8 mouse cellular contexts compared by ENCODE assay signal in the genomic region with DNA sequence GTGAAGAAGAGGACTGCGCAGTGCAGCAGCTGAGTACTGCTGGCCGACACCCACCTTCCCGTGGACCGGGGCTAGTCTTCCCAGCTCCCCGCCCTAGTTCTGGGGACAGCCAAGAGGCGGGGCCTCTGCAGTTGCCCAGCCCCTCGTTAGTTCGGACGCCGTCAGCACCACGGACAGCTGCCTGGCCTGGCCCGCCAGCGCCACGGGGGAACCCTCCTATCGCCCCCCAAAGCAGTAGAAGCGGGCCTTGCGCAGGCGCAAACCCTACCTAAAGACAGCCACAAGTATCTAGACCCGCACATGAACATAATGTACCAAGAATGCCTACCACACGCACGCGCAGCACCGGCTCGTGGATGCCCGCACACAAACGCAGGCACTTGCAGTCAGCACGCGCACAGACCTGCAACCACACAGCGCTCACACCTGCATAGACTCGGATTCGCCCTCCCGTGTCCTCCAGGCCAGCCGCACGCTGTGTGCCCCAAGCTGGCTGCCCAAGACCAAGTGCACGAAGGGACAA. TPM values are rescaled to one million over a fixed set of nuclear protein-coding genes. Genes with fewer than 3 reads are reported as not detected.
DNase-seq lines count a peak whose midpoint lies in the region; ATAC-seq and TF ChIP-seq lines count a peak whose summit lies in the region.
"Had no signal": no experiment of that assay in that cellular context is flagged by ENCODE, and none has a peak within 500 bp of the region (broad histone marks: within the 10 kb centered on the region; RNA-seq: fewer than 3 reads in every experiment).

No protein-coding gene starts in this region.

- H3K4me2 ChIP-seq in intestine, embryonic 16.5 days (ENCODE audit: low read depth, low read length) = peak overlapping the region; percentile 98
- H3K4me2 ChIP-seq in midbrain, embryonic 11.5 days = peak overlapping the region; percentile 96

- H3K27me3 ChIP-seq in intestine, embryonic 16.5 days (replicated peaks; ENCODE audit: control insufficient read depth, insufficient read depth, low read length) = peaks cover 19% of the 10 kb centered on the region
- H3K27me3 ChIP-seq in midbrain, embryonic 11.5 days (ENCODE audit: control insufficient read depth, insufficient read depth, low read length) = peaks cover 21% of the 10 kb centered on the region
- peaks cover 10% of the 10 kb centered on the region for H3K27me3 ChIP-seq in small intestine, adult 2 months (ENCODE audit: control insufficient read depth, insufficient read depth, low read length)

- 1% methylated on average over 35 of the region's 35 CpGs for WGBS in intestine, embryonic 16.5 days
- WGBS in midbrain, embryonic 11.5 days = under 1% methylated on average over 35 of the region's 35 CpGs
- WGBS in small intestine, adult 2 months = 1% methylated on average over 34 of the region's 35 CpGs

- H3K9me3 ChIP-seq in intestine, embryonic 16.5 days (ENCODE audit: control insufficient read depth, low read length) = no peaks in the 10 kb centered on the region
- H3K9me3 ChIP-seq in midbrain, embryonic 11.5 days (ENCODE audit: control insufficient read depth, low read length) = no peaks in the 10 kb centered on the region

- no peak for TF ChIP-seq POLR2A in small intestine, adult 2 months (IDR thresholded peaks at IDR 0.05; ENCODE audit: low read depth, low read length)

- no peak for TF ChIP-seq CTCF in small intestine, adult 2 months (IDR thresholded peaks at IDR 0.05; ENCODE audit: extremely low read depth, insufficient read length, insufficient replicate concordance, low read depth, low read length)

- H3K36me3 ChIP-seq in intestine, embryonic 16.5 days (ENCODE audit: control insufficient read depth, insufficient read depth, low read length) = no peaks in the 10 kb centered on the region
- no peaks in the 10 kb centered on the region for H3K36me3 ChIP-seq in midbrain, embryonic 11.5 days (ENCODE audit: control insufficient read depth, insufficient read depth, low read length)
- H3K36me3 ChIP-seq in small intestine, adult 2 months (ENCODE audit: control insufficient read depth, insufficient read depth, low read length) = no peaks in the 10 kb centered on the region

- DNase-seq in adrenal gland, postnatal 36 days = peak; percentile 59 to 67
- DNase-seq in cerebellum, postnatal 36 days = peak; percentile 55 to 69
- DNase-seq in gastrocnemius, postnatal 10 days = peak; percentile 75
- peak; percentile 73 to 81 for DNase-seq in left cerebral cortex, postnatal 36 days (ENCODE audit: low spot score in 2 of 2)
- peak; percentile 97 for DNase-seq in midbrain, embryonic 11.5 days (ENCODE audit: low spot score, missing footprints)

- ATAC-seq in intestine, embryonic 16.5 days = peak; percentile 72
- peak; percentile 51 for ATAC-seq in midbrain, embryonic 11.5 days (ENCODE audit: low FRiP score)

- no peak overlapping the region for H3K27ac ChIP-seq in intestine, embryonic 16.5 days (ENCODE audit: low read length)
- no peak overlapping the region for H3K27ac ChIP-seq in midbrain, embryonic 11.5 days (ENCODE audit: low read depth, low read length)
- no peak overlapping the region for H3K27ac ChIP-seq in small intestine, adult 2 months (ENCODE audit: insufficient read depth, low read depth, low read length)
- H3K27ac ChIP-seq: macrophage had no signal

- intact Hi-C loops in left cerebral cortex, postnatal 36 days (cut with DNase I) = loop anchor here (5.0 kb wide), 1 partner anchor 85 kb away; no protein-coding TSS in a partner anchor

- H3K4me1 ChIP-seq in intestine, embryonic 16.5 days (ENCODE audit: control insufficient read depth, insufficient read depth, low read length) = peaks cover 13% of the 10 kb centered on the region
- peaks cover 9% of the 10 kb centered on the region; the same call in 1 of the 2 replicates for H3K4me1 ChIP-seq in midbrain, embryonic 11.5 days (ENCODE audit: control insufficient read depth, insufficient read depth, low read length)
- H3K4me1 ChIP-seq in small intestine, adult 2 months (ENCODE audit: control insufficient read depth, insufficient read depth, insufficient read length, low read length) = peaks cover 8% of the 10 kb centered on the region

- no peak overlapping the region for H3K9ac ChIP-seq in intestine, embryonic 16.5 days (ENCODE audit: low read depth, low read length)
- H3K9ac ChIP-seq in midbrain, embryonic 11.5 days (ENCODE audit: low read length) = peak overlapping the region; percentile 60

- H3K4me3 ChIP-seq in intestine, embryonic 16.5 days (ENCODE audit: low read length) = peak overlapping the region; percentile 60
- peak overlapping the region; percentile 64 for H3K4me3 ChIP-seq in midbrain, embryonic 11.5 days (ENCODE audit: low read depth, low read length)
- H3K4me3 ChIP-seq in small intestine, adult 2 months (ENCODE audit: low read depth, low read length) = peak overlapping the region; percentile 62

RNA-seq across cellular contexts. Expression of a gene that starts 1.0 kb away (rescaled TPM):
- total RNA-seq in adrenal gland, postnatal 36 days (2021) = 1 to 10 TPM; 1.3 to 1.9 TPM
- under 1 TPM; 0.34 to 0.45 TPM for total RNA-seq in gastrocnemius, postnatal 10 days (2021)
- polyA plus RNA-seq in intestine, embryonic 16.5 days (2015; fragmentation: Nextera tagmentation; extraction: Ambion mirVana) = 0.62 and 0.97 TPM in 2 replicates
- 10 to 100 TPM; 85.5 to 96.2 TPM for total RNA-seq in left cerebral cortex, postnatal 36 days (2021)
- polyA plus RNA-seq in midbrain, embryonic 11.5 days (2014; fragmentation: Nextera tagmentation; extraction: Ambion mirVana) = 1.2 and 1.7 TPM in 2 replicates
- polyA plus RNA-seq in small intestine, adult 2 months (2012; rRNA removed) = 3.5 and 4.9 TPM in 2 replicates

Comparison
In these comparisons a context has a peak if more than half of its experiments do, and no peak if none do; other contexts are left out.
1. RNA of a gene that starts 1.0 kb away (total RNA-seq): 85.5 to 96.2 TPM in left cerebral cortex, postnatal 36 days; 1.3 to 1.9 TPM in adrenal gland, postnatal 36 days and 0.34 to 0.45 TPM in gastrocnemius, postnatal 10 days; every median in the first group is over 10 times any median in the second.
2. Peak in every context shown above with its lines, with median percentiles within 50 percentile points of each other: DNase-seq and H3K4me3 ChIP-seq.